Mouse (Mus musculus): ENCODE measurements around the gene Chd3. TPM values are rescaled to one million over a fixed set of nuclear protein-coding genes. Genes with fewer than 3 reads are reported as not detected.
"Not testable (repeated sequence)": the region's sequence is repeated elsewhere in the genome, so short reads cannot be mapped to it uniquely, and the experiment has no call there.

Chd3 gene
- polyA plus RNA-seq, 1 experiment from 2014 or later = 59.7 TPM

GRCm38 (mm10) chr11:69395634-69396373 lies 26.6 kb upstream of the Chd3 start:
- under 1% methylated on average over 48 of the region's 48 CpGs for WGBS
- Histone ChIP-seq H3K4me3 (ENCODE audit: low read length) (peak overlapping the region; percentile 72), H3K4me2 (replicated peaks; ENCODE audit: low read depth, low read length) (peak overlapping the region; percentile 79), H3K27me3 (ENCODE audit: control insufficient read depth, insufficient read depth, low read length) (no peaks in the 10 kb centered on the region; the same call in 1 of the 2 replicates), H3K36me3 (ENCODE audit: control insufficient read depth, insufficient read depth, low read length) (peaks cover 19% of the 10 kb centered on the region), H3K9ac (ENCODE audit: low read depth, low read length) (peak overlapping the region; percentile 85), H3K27ac (ENCODE audit: low read depth, low read length) (peak overlapping the region; percentile 96), H3K4me1 (ENCODE audit: control insufficient read depth, insufficient read depth, low read length) (peaks cover 35% of the 10 kb centered on the region; the same call in 1 of the 2 replicates), H3K9me3 (ENCODE audit: control insufficient read depth, low read length) (no peaks in the 10 kb centered on the region)
- peak; percentile 83 for ATAC-seq (ENCODE audit: low FRiP score, low TSS enrichment)

GRCm38 (mm10) chr11:69395235-69395633 lies 26.0 kb upstream of the Chd3 start, which contains the start of the genes Naa38 and Cyb5d1:
Gene Naa38 (plus strand): TSS chr11:69395487.
Gene Cyb5d1 (minus strand): TSS chr11:69395631.
- WGBS = under 1% methylated on average over 20 of the region's 24 CpGs

GRCm38 (mm10) chr11:69394591-69395167 lies 25.5 kb upstream of the Chd3 start:
- not testable (repeated sequence) for H3K27ac ChIP-seq (ENCODE audit: low read depth, low read length); H3K27me3 ChIP-seq (ENCODE audit: control insufficient read depth, insufficient read depth, low read length); H3K36me3 ChIP-seq (ENCODE audit: control insufficient read depth, insufficient read depth, low read length); ATAC-seq (ENCODE audit: low FRiP score, low TSS enrichment); H3K9me3 ChIP-seq (ENCODE audit: control insufficient read depth, low read length)
- Histone ChIP-seq H3K4me3 (ENCODE audit: low read length) (peak overlapping the region; percentile 72), H3K4me2 (replicated peaks; ENCODE audit: low read depth, low read length) (peak overlapping the region; percentile 79), H3K9ac (ENCODE audit: low read depth, low read length) (peak overlapping the region; percentile 85), H3K4me1 (ENCODE audit: control insufficient read depth, insufficient read depth, low read length) (peaks cover 37% of the 10 kb centered on the region; the same call in 1 of the 2 replicates)
- under 1% methylated on average over 31 of the region's 31 CpGs for WGBS

More at GRCm38 (mm10) chr11:69395235-69395633, 26.0 kb upstream of the Chd3 start, which contains the start of the genes Naa38 and Cyb5d1:
- Histone ChIP-seq H3K27ac (ENCODE audit: low read depth, low read length) (peak within 1 kb of the TSS; percentile 96), H3K4me2 (replicated peaks; ENCODE audit: low read depth, low read length) (peak within 1 kb of the TSS; percentile 79), H3K9ac (ENCODE audit: low read depth, low read length) (peak within 1 kb of the TSS; percentile 85), H3K4me1 (ENCODE audit: control insufficient read depth, insufficient read depth, low read length) (peaks cover 35% of the 10 kb centered on the region; the same call in 1 of the 2 replicates), H3K36me3 (ENCODE audit: control insufficient read depth, insufficient read depth, low read length) (peaks cover 13% of the 10 kb centered on the region), H3K4me3 (ENCODE audit: low read length) (peak within 1 kb of the TSS; percentile 72)
- ATAC-seq (ENCODE audit: low FRiP score, low TSS enrichment) = peak; percentile 58
- H3K27me3 ChIP-seq (ENCODE audit: control insufficient read depth, insufficient read depth, low read length); H3K9me3 ChIP-seq (ENCODE audit: control insufficient read depth, low read length): not testable (repeated sequence)

GRCm38 (mm10) chr11:69390400-69391034 lies 21.3 kb upstream of the Chd3 start:
- no peak overlapping the region for H3K27ac ChIP-seq (ENCODE audit: low read depth, low read length)
- no peaks in the 10 kb centered on the region for H3K9me3 ChIP-seq (ENCODE audit: control insufficient read depth, low read length)
- H3K4me3 ChIP-seq (ENCODE audit: low read length) = no peak overlapping the region
- H3K9ac ChIP-seq (ENCODE audit: low read depth, low read length) = no peak overlapping the region
- ATAC-seq (ENCODE audit: low FRiP score, low TSS enrichment) = 0 out of 2 replicates have a peak, but pooled peaks have one; percentile 28
- no peak overlapping the region for H3K4me2 ChIP-seq (replicated peaks; ENCODE audit: low read depth, low read length)
- peaks cover 10% of the 10 kb centered on the region; the same call in 1 of the 2 replicates for H3K4me1 ChIP-seq (ENCODE audit: control insufficient read depth, insufficient read depth, low read length)
- H3K27me3 ChIP-seq (ENCODE audit: control insufficient read depth, insufficient read depth, low read length) = no peaks in the 10 kb centered on the region
- 51% methylated on average over 10 of the region's 10 CpGs for WGBS
- H3K36me3 ChIP-seq (ENCODE audit: control insufficient read depth, insufficient read depth, low read length) = peaks cover 3% of the 10 kb centered on the region; the same call in 1 of the 2 replicates

- ATAC-seq (ENCODE audit: low FRiP score, low TSS enrichment) = 0 out of 2 replicates have a peak, but pooled peaks have one; percentile 29
- Histone ChIP-seq H3K27ac (ENCODE audit: low read depth, low read length) (no peak overlapping the region), H3K9me3 (ENCODE audit: control insufficient read depth, low read length) (no peaks in the 10 kb centered on the region), H3K4me3 (ENCODE audit: low read length) (no peak overlapping the region), H3K4me1 (ENCODE audit: control insufficient read depth, insufficient read depth, low read length) (peaks cover 10% of the 10 kb centered on the region; the same call in 1 of the 2 replicates), H3K27me3 (ENCODE audit: control insufficient read depth, insufficient read depth, low read length) (no peaks in the 10 kb centered on the region), H3K9ac (ENCODE audit: low read depth, low read length) (no peak overlapping the region), H3K36me3 (ENCODE audit: control insufficient read depth, insufficient read depth, low read length) (peaks cover 3% of the 10 kb centered on the region; the same call in 1 of the 2 replicates), H3K4me2 (replicated peaks; ENCODE audit: low read depth, low read length) (no peak overlapping the region)
- WGBS = 58% methylated on average over 14 of the region's 14 CpGs
Observed at GRCm38 (mm10) chr11:69389531-69390399, 20.6 kb upstream of the Chd3 start.

- Histone ChIP-seq H3K36me3 (ENCODE audit: control insufficient read depth, insufficient read depth, low read length) (peaks cover 3% of the 10 kb centered on the region; the same call in 1 of the 2 replicates), H3K27me3 (ENCODE audit: control insufficient read depth, insufficient read depth, low read length) (no peaks in the 10 kb centered on the region), H3K9me3 (ENCODE audit: control insufficient read depth, low read length) (no peaks in the 10 kb centered on the region), H3K9ac (ENCODE audit: low read depth, low read length) (no peak overlapping the region), H3K27ac (ENCODE audit: low read depth, low read length) (no peak overlapping the region), H3K4me3 (ENCODE audit: low read length) (no peak overlapping the region), H3K4me1 (ENCODE audit: control insufficient read depth, insufficient read depth, low read length) (peaks cover 7% of the 10 kb centered on the region; the same call in 1 of the 2 replicates), H3K4me2 (replicated peaks; ENCODE audit: low read depth, low read length) (no peak overlapping the region)
- WGBS = 98% methylated on average over 4 of the region's 4 CpGs
- no peak for ATAC-seq (ENCODE audit: low FRiP score, low TSS enrichment)
Observed at GRCm38 (mm10) chr11:69388680-69389079, 19.5 kb upstream of the Chd3 start.

- ATAC-seq (ENCODE audit: low FRiP score, low TSS enrichment) = no peak
- WGBS = 79% methylated on average over 7 of the region's 7 CpGs
- no peaks in the 10 kb centered on the region for H3K27me3 ChIP-seq (ENCODE audit: control insufficient read depth, insufficient read depth, low read length)
- H3K9ac ChIP-seq (ENCODE audit: low read depth, low read length) = no peak overlapping the region
- no peak overlapping the region for H3K4me3 ChIP-seq (ENCODE audit: low read length)
- H3K36me3 ChIP-seq (ENCODE audit: control insufficient read depth, insufficient read depth, low read length) = peaks cover 5% of the 10 kb centered on the region; the same call in 1 of the 2 replicates
- peaks cover 7% of the 10 kb centered on the region; the same call in 1 of the 2 replicates for H3K4me1 ChIP-seq (ENCODE audit: control insufficient read depth, insufficient read depth, low read length)
- H3K9me3 ChIP-seq (ENCODE audit: control insufficient read depth, low read length) = no peaks in the 10 kb centered on the region
- H3K4me2 ChIP-seq (replicated peaks; ENCODE audit: low read depth, low read length) = no peak overlapping the region
- H3K27ac ChIP-seq (ENCODE audit: low read depth, low read length) = no peak overlapping the region
Observed at GRCm38 (mm10) chr11:69386758-69387157, 17.6 kb upstream of the Chd3 start.

- no peak for ATAC-seq (ENCODE audit: low FRiP score, low TSS enrichment)
- H3K27me3 ChIP-seq (ENCODE audit: control insufficient read depth, insufficient read depth, low read length) = no peaks in the 10 kb centered on the region
- 72% methylated on average over 6 of the region's 6 CpGs for WGBS
- no peak overlapping the region for H3K4me3 ChIP-seq (ENCODE audit: low read length)
- H3K36me3 ChIP-seq (ENCODE audit: control insufficient read depth, insufficient read depth, low read length) = peaks cover 11% of the 10 kb centered on the region; the same call in 1 of the 2 replicates
- no peaks in the 10 kb centered on the region for H3K9me3 ChIP-seq (ENCODE audit: control insufficient read depth, low read length)
- peaks cover 4% of the 10 kb centered on the region; the same call in 1 of the 2 replicates for H3K4me1 ChIP-seq (ENCODE audit: control insufficient read depth, insufficient read depth, low read length)
- no peak overlapping the region for H3K9ac ChIP-seq (ENCODE audit: low read depth, low read length)
- H3K4me2 ChIP-seq (replicated peaks; ENCODE audit: low read depth, low read length) = no peak overlapping the region
- no peak overlapping the region for H3K27ac ChIP-seq (ENCODE audit: low read depth, low read length)
Observed at GRCm38 (mm10) chr11:69384979-69385378, 15.8 kb upstream of the Chd3 start.

Measured in kidney, embryonic 14.5 days (tissue).